Mouse (Mus musculus): ENCODE measurements around the gene Tbc1d1. TPM values are rescaled to one million over a fixed set of nuclear protein-coding genes. Genes with fewer than 3 reads are reported as not detected.

Gene Tbc1d1
- polyA plus RNA-seq, 1 experiment = 23.8 TPM

- Histone ChIP-seq H3K27ac (ENCODE audit: insufficient read depth, low read depth, low read length) (no peak overlapping the region), H3K4me3 (ENCODE audit: insufficient read depth, low read length) (no peak overlapping the region), H3K4me1 (ENCODE audit: control insufficient read depth, insufficient read depth, low read length) (no peaks in the 10 kb centered on the region)
- TF ChIP-seq CTCF (IDR thresholded peaks at IDR 0.05; ENCODE audit: low read depth, low read length) (no peak), POLR2A (IDR thresholded peaks at IDR 0.05; ENCODE audit: borderline replicate concordance, low read depth, low read length) (no peak)
These were observed 18.4 kb downstream of the Tbc1d1 start for GRCm38 (mm10) chr5:64174429-64174935.

GRCm38 (mm10) chr5:64180548-64180947, 24.4 kb downstream of the Tbc1d1 start:
- no peak overlapping the region for H3K27ac ChIP-seq (ENCODE audit: insufficient read depth, low read depth, low read length)
- H3K4me3 ChIP-seq (ENCODE audit: insufficient read depth, low read length) = no peak overlapping the region
- TF ChIP-seq CTCF (IDR thresholded peaks at IDR 0.05; ENCODE audit: low read depth, low read length) (no peak), POLR2A (IDR thresholded peaks at IDR 0.05; ENCODE audit: borderline replicate concordance, low read depth, low read length) (no peak)
- no peaks in the 10 kb centered on the region for H3K4me1 ChIP-seq (ENCODE audit: control insufficient read depth, insufficient read depth, low read length)

- H3K4me3 ChIP-seq (ENCODE audit: insufficient read depth, low read length) = no peak overlapping the region
- TF ChIP-seq CTCF (IDR thresholded peaks at IDR 0.05; ENCODE audit: low read depth, low read length) (no peak), POLR2A (IDR thresholded peaks at IDR 0.05; ENCODE audit: borderline replicate concordance, low read depth, low read length) (no peak)
These were observed 27.6 kb downstream of the Tbc1d1 start for GRCm38 (mm10) chr5:64183712-64184111.

DNA sequence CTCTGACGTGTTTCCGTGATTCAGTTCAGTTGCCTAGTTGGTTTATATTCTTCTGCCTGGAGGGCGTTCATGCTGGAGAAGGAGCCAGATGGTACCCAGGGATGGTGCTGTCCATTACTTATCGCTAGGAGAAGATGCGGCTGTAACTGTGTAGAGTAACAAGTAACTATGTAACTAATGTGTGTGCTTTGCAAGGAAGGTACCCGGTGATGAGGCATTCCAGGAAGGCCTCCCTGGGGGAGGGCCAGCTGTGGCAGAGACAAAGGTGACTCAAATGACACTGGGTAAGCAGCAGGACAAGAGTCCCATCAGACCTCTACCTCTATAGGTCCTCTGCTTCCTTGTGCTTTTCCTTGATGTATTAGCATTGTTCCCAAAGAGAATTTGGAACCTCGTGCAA, 29.2 kb downstream of the Tbc1d1 start:
- Histone ChIP-seq H3K4me1 (ENCODE audit: control insufficient read depth, insufficient read depth, low read length) (no peaks in the 10 kb centered on the region), H3K4me3 (ENCODE audit: insufficient read depth, low read length) (no peak overlapping the region), H3K27ac (ENCODE audit: insufficient read depth, low read depth, low read length) (no peak overlapping the region)
- TF ChIP-seq POLR2A (IDR thresholded peaks at IDR 0.05; ENCODE audit: borderline replicate concordance, low read depth, low read length) = no peak
- no peak for TF ChIP-seq CTCF (IDR thresholded peaks at IDR 0.05; ENCODE audit: low read depth, low read length)

More at GRCm38 (mm10) chr5:64183712-64184111, 27.6 kb downstream of the Tbc1d1 start:
- Histone ChIP-seq H3K4me1 (ENCODE audit: control insufficient read depth, insufficient read depth, low read length) (no peaks in the 10 kb centered on the region), H3K27ac (ENCODE audit: insufficient read depth, low read depth, low read length) (no peak overlapping the region)

DNA sequence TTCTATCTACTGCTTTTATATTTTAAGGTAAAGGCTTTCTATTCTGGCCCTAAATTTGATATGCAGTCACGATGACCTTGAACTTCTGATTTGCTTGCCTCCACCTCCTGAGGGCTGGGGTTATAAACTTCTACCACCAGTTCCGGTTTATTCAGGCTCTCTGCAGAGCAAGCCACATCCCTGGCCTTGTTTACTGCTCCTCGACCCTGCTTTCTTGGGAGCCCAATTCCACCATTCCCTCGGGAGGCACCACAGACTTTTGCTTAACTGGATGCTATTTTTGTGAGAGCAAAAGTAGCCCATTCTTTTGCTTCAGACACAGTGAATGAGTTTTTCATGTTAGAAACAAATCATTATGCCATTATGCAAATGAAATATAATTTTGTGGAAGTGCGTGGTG, 30.5 kb downstream of the Tbc1d1 start:
- Histone ChIP-seq H3K4me3 (ENCODE audit: insufficient read depth, low read length) (no peak overlapping the region), H3K27ac (ENCODE audit: insufficient read depth, low read depth, low read length) (no peak overlapping the region), H3K4me1 (ENCODE audit: control insufficient read depth, insufficient read depth, low read length) (no peaks in the 10 kb centered on the region)
- TF ChIP-seq POLR2A (IDR thresholded peaks at IDR 0.05; ENCODE audit: borderline replicate concordance, low read depth, low read length) (no peak), CTCF (IDR thresholded peaks at IDR 0.05; ENCODE audit: low read depth, low read length) (no peak)

DNA sequence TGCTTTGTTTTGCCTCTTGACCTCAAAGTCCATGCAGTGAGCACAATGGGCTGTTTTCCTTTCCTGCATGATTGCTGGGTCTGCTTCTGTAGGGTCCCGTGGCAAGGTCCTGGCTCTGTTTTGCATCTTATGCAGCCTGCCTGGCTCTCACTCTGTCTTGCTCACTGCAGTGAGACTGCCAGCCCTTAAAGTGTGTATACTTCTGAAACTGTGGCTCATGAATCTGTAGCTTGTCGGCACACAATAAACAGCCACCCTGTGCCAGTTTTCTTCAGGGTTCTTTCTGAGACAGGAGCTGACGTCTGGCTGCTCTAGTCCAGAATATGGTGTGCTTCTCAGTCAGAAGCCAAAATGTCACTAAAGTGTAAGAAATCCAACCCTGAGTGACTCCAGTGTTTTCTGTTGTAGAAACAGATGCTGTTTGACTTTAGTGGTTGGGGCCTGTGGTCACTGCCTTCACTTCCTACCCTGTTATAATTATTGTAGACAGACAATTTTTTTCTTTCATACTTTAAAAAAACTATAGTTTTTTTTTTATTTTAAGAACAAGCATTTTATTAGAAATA, 32.1 kb downstream of the Tbc1d1 start:
- H3K4me3 ChIP-seq (ENCODE audit: insufficient read depth, low read length) = no peak overlapping the region
- H3K4me1 ChIP-seq (ENCODE audit: control insufficient read depth, insufficient read depth, low read length) = no peaks in the 10 kb centered on the region
- no peak for TF ChIP-seq CTCF (IDR thresholded peaks at IDR 0.05; ENCODE audit: low read depth, low read length)
- no peak for TF ChIP-seq POLR2A (IDR thresholded peaks at IDR 0.05; ENCODE audit: borderline replicate concordance, low read depth, low read length)
- H3K27ac ChIP-seq (ENCODE audit: insufficient read depth, low read depth, low read length) = no peak overlapping the region

DNA sequence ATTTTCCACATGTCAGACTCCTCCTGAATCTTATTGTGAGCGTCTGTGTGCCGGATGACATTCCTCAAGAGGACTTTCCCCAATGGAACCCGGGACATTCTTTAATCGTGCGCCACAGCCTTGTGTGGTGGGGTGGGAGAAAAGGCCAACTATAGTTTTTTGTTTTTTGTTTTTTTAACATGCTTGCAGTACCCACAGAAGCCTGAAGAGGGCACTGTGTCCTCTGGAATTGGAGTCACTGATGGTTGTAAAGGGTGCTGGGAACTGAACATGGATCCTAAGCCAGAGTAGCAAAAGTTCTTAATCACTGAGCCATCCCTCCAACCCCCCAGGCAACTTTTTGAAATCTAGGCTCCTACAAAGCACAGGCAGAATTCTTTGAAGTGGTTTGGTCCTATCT, 34.8 kb downstream of the Tbc1d1 start:
- Histone ChIP-seq H3K4me1 (ENCODE audit: control insufficient read depth, insufficient read depth, low read length) (no peaks in the 10 kb centered on the region), H3K4me3 (ENCODE audit: insufficient read depth, low read length) (no peak overlapping the region), H3K27ac (ENCODE audit: insufficient read depth, low read depth, low read length) (no peak overlapping the region)
- TF ChIP-seq POLR2A (IDR thresholded peaks at IDR 0.05; ENCODE audit: borderline replicate concordance, low read depth, low read length) (no peak), CTCF (IDR thresholded peaks at IDR 0.05; ENCODE audit: low read depth, low read length) (no peak)

DNA sequence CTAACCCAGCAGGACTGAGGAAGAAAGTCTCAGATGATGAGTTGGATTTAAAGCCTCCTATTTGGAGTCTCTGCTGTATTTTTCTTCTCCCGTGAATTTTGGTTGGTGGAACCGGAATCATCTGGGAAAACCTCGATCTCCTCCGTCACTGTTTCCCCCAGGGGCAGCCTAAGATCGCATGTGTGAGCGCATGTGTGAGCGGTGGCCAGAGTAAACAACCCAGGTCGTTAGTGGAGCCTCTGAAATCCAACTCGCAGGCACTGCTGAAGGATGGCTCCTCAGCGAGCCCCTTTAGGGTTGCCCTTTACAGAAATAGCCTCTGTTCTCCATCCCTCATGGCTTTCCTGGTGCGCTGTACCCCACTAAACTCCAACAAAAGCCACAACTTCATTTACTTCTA, 37.2 kb downstream of the Tbc1d1 start:
- no peak for TF ChIP-seq CTCF (IDR thresholded peaks at IDR 0.05; ENCODE audit: low read depth, low read length)
- TF ChIP-seq POLR2A (IDR thresholded peaks at IDR 0.05; ENCODE audit: borderline replicate concordance, low read depth, low read length) = no peak
- Histone ChIP-seq H3K27ac (ENCODE audit: insufficient read depth, low read depth, low read length) (no peak overlapping the region), H3K4me1 (ENCODE audit: control insufficient read depth, insufficient read depth, low read length) (no peaks in the 10 kb centered on the region), H3K4me3 (ENCODE audit: insufficient read depth, low read length) (no peak overlapping the region)

GRCm38 (mm10) chr5:64196250-64196865, 40.3 kb downstream of the Tbc1d1 start:
- no peak for TF ChIP-seq CTCF (IDR thresholded peaks at IDR 0.05; ENCODE audit: low read depth, low read length)
- TF ChIP-seq POLR2A (IDR thresholded peaks at IDR 0.05; ENCODE audit: borderline replicate concordance, low read depth, low read length) = no peak
- H3K27ac ChIP-seq (ENCODE audit: insufficient read depth, low read depth, low read length) = no peak overlapping the region
- H3K4me1 ChIP-seq (ENCODE audit: control insufficient read depth, insufficient read depth, low read length) = no peaks in the 10 kb centered on the region
- H3K4me3 ChIP-seq (ENCODE audit: insufficient read depth, low read length) = no peak overlapping the region

DNA sequence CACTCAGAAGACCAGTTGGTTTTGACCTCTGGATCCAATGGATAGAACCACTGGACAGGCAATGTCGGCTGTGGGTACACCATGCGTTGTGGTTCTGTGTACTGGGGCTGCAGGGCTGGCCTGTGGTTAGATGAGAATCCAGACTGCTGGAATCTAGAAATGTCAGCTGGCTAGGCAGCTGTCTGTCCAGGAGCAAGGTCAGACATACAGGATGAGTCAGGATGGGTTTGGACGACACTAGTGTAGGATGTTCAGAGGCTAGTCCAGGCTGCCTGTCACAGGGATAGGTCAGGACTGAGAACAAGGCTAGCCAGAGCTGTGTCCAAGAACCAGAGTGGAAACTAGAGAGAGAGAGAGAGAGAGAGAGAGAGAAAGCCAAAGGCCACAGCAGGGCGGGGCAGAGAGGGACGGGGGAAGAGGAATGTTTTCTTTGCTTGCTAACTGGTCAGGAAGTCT, 40.8 kb downstream of the Tbc1d1 start:
- no peak overlapping the region for H3K4me3 ChIP-seq (ENCODE audit: insufficient read depth, low read length)
- TF ChIP-seq POLR2A (IDR thresholded peaks at IDR 0.05; ENCODE audit: borderline replicate concordance, low read depth, low read length) (no peak), CTCF (IDR thresholded peaks at IDR 0.05; ENCODE audit: low read depth, low read length) (no peak)
- H3K27ac ChIP-seq (ENCODE audit: insufficient read depth, low read depth, low read length) = no peak overlapping the region
- H3K4me1 ChIP-seq (ENCODE audit: control insufficient read depth, insufficient read depth, low read length) = no peaks in the 10 kb centered on the region
